Mouse (Mus musculus) cerebellum, postnatal 4 days (tissue): Measurements from ENCODE around the gene Neu4.
"Not testable (repeated sequence)": the region's sequence is repeated elsewhere in the genome, so short reads cannot be mapped to it uniquely, and the experiment has no call there.

ENCODE experiments used
- DNase-seq, 2 experiments: peaks; one replicate each; pipeline ENCODE4 v3.0.0; 2022; ENCODE audit warnings: low spot score in 2 of 2, mixed read lengths in 1 of 2

The Neu4 gene

GRCm38 (mm10) chr1:94053530-94054216 is 33.4 kb downstream of the Neu4 start:
- DNase-seq: no peak

GRCm38 (mm10) chr1:94054481-94054880 is 34.2 kb downstream of the Neu4 start:
- no peak for DNase-seq

GRCm38 (mm10) chr1:94055966-94056365 is 35.7 kb downstream of the Neu4 start:
- DNase-seq: no peak

GRCm38 (mm10) chr1:94057401-94057800 is 37.1 kb downstream of the Neu4 start:
- DNase-seq: no peak

- not testable (repeated sequence) for DNase-seq
Observed at GRCm38 (mm10) chr1:94058281-94058680, 38.0 kb downstream of the Neu4 start.

GRCm38 (mm10) chr1:94074756-94075155 is 54.5 kb downstream of the Neu4 start:
- DNase-seq: no peak

- DNase-seq: no peak
Observed at GRCm38 (mm10) chr1:94076702-94077101, 56.5 kb downstream of the Neu4 start.
